Mouse (Mus musculus): Measurements from ENCODE around the gene Uchl5.
A peak's percentile ranks its signal among the peaks of the same experiment; 100 is the strongest.

Gene Uchl5

GRCm38 (mm10) chr1:143776446-143777411, at the start of gene Uchl5, which contains the start of gene Trove2:
Gene Uchl5, plus strand, starts transcription at chr1:143777272.
Gene Trove2, minus strand, starts transcription at chr1:143777068.
- peak; percentile 93 to 98 for DNase-seq (ENCODE audit: low spot score in 2 of 2)

- DNase-seq (ENCODE audit: low spot score in 2 of 2), result no peak
These were observed 49.2 kb upstream of the Uchl5 start for GRCm38 (mm10) chr1:143727701-143728445.

GRCm38 (mm10) chr1:143730899-143731298, 46.2 kb upstream of the Uchl5 start:
- no peak for DNase-seq (ENCODE audit: low spot score in 2 of 2)

- DNase-seq (ENCODE audit: low spot score in 2 of 2), result no peak
These were observed 45.4 kb upstream of the Uchl5 start for GRCm38 (mm10) chr1:143731691-143732090.

GRCm38 (mm10) chr1:143733914-143734410, 43.1 kb upstream of the Uchl5 start:
- no peak for DNase-seq (ENCODE audit: low spot score in 2 of 2)

GRCm38 (mm10) chr1:143738811-143739210, 38.3 kb upstream of the Uchl5 start:
- DNase-seq (ENCODE audit: low spot score in 2 of 2), result no peak

- peak; percentile 78 to 88 for DNase-seq (ENCODE audit: low spot score in 2 of 2)
These were observed 37.4 kb upstream of the Uchl5 start for GRCm38 (mm10) chr1:143739361-143740350.

- DNase-seq (ENCODE audit: low spot score in 2 of 2), result no peak
These were observed 36.5 kb upstream of the Uchl5 start for GRCm38 (mm10) chr1:143740581-143740980.

GRCm38 (mm10) chr1:143741331-143741730, 35.7 kb upstream of the Uchl5 start:
- no peak for DNase-seq (ENCODE audit: low spot score in 2 of 2)

GRCm38 (mm10) chr1:143742186-143742585, 34.9 kb upstream of the Uchl5 start:
- no peak for DNase-seq (ENCODE audit: low spot score in 2 of 2)

- DNase-seq (ENCODE audit: low spot score in 2 of 2), result no peak
These were observed 31.2 kb upstream of the Uchl5 start for GRCm38 (mm10) chr1:143745871-143746270.

GRCm38 (mm10) chr1:143762159-143762558, 14.9 kb upstream of the Uchl5 start:
- DNase-seq (ENCODE audit: low spot score in 2 of 2), result no peak

- DNase-seq (ENCODE audit: low spot score in 2 of 2), result no peak
These were observed 12.6 kb upstream of the Uchl5 start for GRCm38 (mm10) chr1:143764443-143764842.

- DNase-seq (ENCODE audit: low spot score in 2 of 2), result no peak
These were observed 11.3 kb upstream of the Uchl5 start for GRCm38 (mm10) chr1:143765801-143766200.

- no peak for DNase-seq (ENCODE audit: low spot score in 2 of 2)
These were observed 10.8 kb upstream of the Uchl5 start for GRCm38 (mm10) chr1:143766238-143766637.

GRCm38 (mm10) chr1:143770444-143771109, 6.5 kb upstream of the Uchl5 start:
- no peak for DNase-seq (ENCODE audit: low spot score in 2 of 2)

- DNase-seq (ENCODE audit: low spot score in 2 of 2), result no peak
These were observed 4.0 kb upstream of the Uchl5 start for GRCm38 (mm10) chr1:143773082-143773481.

- no peak for DNase-seq (ENCODE audit: low spot score in 2 of 2)
These were observed 3.2 kb upstream of the Uchl5 start for GRCm38 (mm10) chr1:143773909-143774308.

GRCm38 (mm10) chr1:143777558-143778218, 616 bp downstream of the Uchl5 start:
- no peak for DNase-seq (ENCODE audit: low spot score in 2 of 2)
